In genomic region chr9:61016673-61017072, GRCm38 (mm10) we compare ENCODE assay signal across 14 mouse cellular contexts.
DNase-seq lines count a peak whose midpoint lies in the region; ATAC-seq lines count a peak whose summit lies in the region.
"Had no signal": no experiment of that assay in that cellular context is flagged by ENCODE, and none has a peak within 500 bp of the region (broad histone marks: within the 10 kb centered on the region; RNA-seq: fewer than 3 reads in every experiment).

No protein-coding gene starts in this region.

- DNase-seq in forebrain, embryonic 10.5 days (ENCODE audit: extremely low spot score, low spot score) = peak; percentile 25
- DNase-seq in 416B (ENCODE audit: low read depth) = peak; percentile 96
- no peak for DNase-seq in right cerebral cortex, postnatal 14 days
- DNase-seq in testis, postnatal 14 days (ENCODE audit: low spot score) = no peak
- DNase-seq in cerebellum, adult 11-12 months = no peak
- DNase-seq: adrenal gland, adult 2 months; cerebellum, adult 9-11 months; kidney, postnatal 10 days; right cerebral cortex, postnatal 25 days had no signal

- H3K9ac ChIP-seq in forebrain, embryonic 12.5 days = no peak overlapping the region
- no peak overlapping the region for H3K9ac ChIP-seq in embryonic facial prominence, embryonic 15.5 days
- H3K9ac ChIP-seq: heart, embryonic 15.5 days; liver, embryonic 12.5 days had no signal

- peaks cover 17% of the 10 kb centered on the region for H3K9me3 ChIP-seq in forebrain, embryonic 10.5 days
- 0 out of 2 replicates have a peak, but pooled peaks cover 5% of the 10 kb centered on the region for H3K9me3 ChIP-seq in forebrain, embryonic 12.5 days
- no peaks in the 10 kb centered on the region for H3K9me3 ChIP-seq in embryonic facial prominence, embryonic 15.5 days (replicated peaks)
- H3K9me3 ChIP-seq: heart, embryonic 15.5 days had no signal

- WGBS in forebrain, embryonic 10.5 days = 22% methylated on average over 10 of the region's 10 CpGs
- 21% methylated on average over 10 of the region's 10 CpGs for WGBS in forebrain, embryonic 12.5 days
- WGBS in embryonic facial prominence, embryonic 15.5 days = 40% methylated on average over 10 of the region's 10 CpGs

- peak overlapping the region; percentile 68 for H3K27ac ChIP-seq in forebrain, embryonic 10.5 days
- H3K27ac ChIP-seq in forebrain, embryonic 12.5 days = no peak overlapping the region
- H3K27ac ChIP-seq in embryonic facial prominence, embryonic 15.5 days (replicated peaks) = no peak overlapping the region
- H3K27ac ChIP-seq: heart, embryonic 15.5 days; liver, embryonic 12.5 days had no signal

- H3K27me3 ChIP-seq in forebrain, embryonic 10.5 days (ENCODE audit: poor library complexity, severe bottlenecking) = peaks cover 66% of the 10 kb centered on the region
- H3K27me3 ChIP-seq in forebrain, embryonic 12.5 days = peaks cover 50% of the 10 kb centered on the region
- peaks cover 37% of the 10 kb centered on the region for H3K27me3 ChIP-seq in embryonic facial prominence, embryonic 15.5 days

- no peaks in the 10 kb centered on the region for H3K36me3 ChIP-seq in forebrain, embryonic 10.5 days (replicated peaks)
- no peaks in the 10 kb centered on the region for H3K36me3 ChIP-seq in forebrain, embryonic 12.5 days (replicated peaks)
- no peaks in the 10 kb centered on the region for H3K36me3 ChIP-seq in embryonic facial prominence, embryonic 15.5 days
- H3K36me3 ChIP-seq: heart, embryonic 15.5 days; liver, embryonic 12.5 days had no signal

- H3K4me1 ChIP-seq in forebrain, embryonic 10.5 days = peaks cover 46% of the 10 kb centered on the region
- H3K4me1 ChIP-seq in forebrain, embryonic 12.5 days = peaks cover 21% of the 10 kb centered on the region
- peaks cover 46% of the 10 kb centered on the region for H3K4me1 ChIP-seq in embryonic facial prominence, embryonic 15.5 days
- H3K4me1 ChIP-seq: heart, embryonic 15.5 days; liver, embryonic 12.5 days had no signal

- H3K4me3 ChIP-seq in forebrain, embryonic 10.5 days = no peak overlapping the region
- H3K4me3 ChIP-seq in forebrain, embryonic 12.5 days (replicated peaks) = no peak overlapping the region
- H3K4me3 ChIP-seq in embryonic facial prominence, embryonic 15.5 days (replicated peaks) = no peak overlapping the region
- H3K4me3 ChIP-seq: heart, embryonic 15.5 days; liver, embryonic 12.5 days had no signal

- no peak overlapping the region for H3K4me2 ChIP-seq in forebrain, embryonic 12.5 days
- H3K4me2 ChIP-seq in embryonic facial prominence, embryonic 15.5 days (replicated peaks) = no peak overlapping the region
- H3K4me2 ChIP-seq: heart, embryonic 15.5 days; liver, embryonic 12.5 days had no signal

- no peak for ATAC-seq in forebrain, embryonic 12.5 days (ENCODE audit: low FRiP score)
- ATAC-seq in embryonic facial prominence, embryonic 15.5 days (ENCODE audit: insufficient number of reproducible peaks, low FRiP score, low TSS enrichment, low read depth) = peak; percentile 55; the same call in 1 of the 2 replicates
- peak; percentile 32 for ATAC-seq in monocyte, adult 5-6 weeks (replicated peaks; ENCODE audit: insufficient number of reproducible peaks, low FRiP score, low TSS enrichment, poor library complexity, severe bottlenecking)
- ATAC-seq: liver, embryonic 12.5 days had no signal

Comparison
In these comparisons a context has a peak if more than half of its experiments do, and no peak if none do; other contexts are left out.
1. DNase-seq: peak in forebrain, embryonic 10.5 days (single experiment) and 416B (single experiment); none in right cerebral cortex, postnatal 14 days (single experiment), testis, postnatal 14 days (single experiment) and cerebellum, adult 11-12 months (single experiment).